Mouse (Mus musculus) megakaryocyte, embryonic 14.5 days (primary cell): ENCODE measurements around the gene Actg1.

Experiments used
- FLI1 ChIP-seq: IDR thresholded peaks from 2 replicates; pipeline ENCODE4 v1.6.1; 2012; ENCODE audit warnings: low read length, inconsistent platforms, mixed read lengths
- GATA1 ChIP-seq: IDR thresholded peaks from 3 replicates; pipeline ENCODE4 v1.6.1; 2012; ENCODE audit warnings: mixed read lengths, low read length, inconsistent platforms, borderline replicate concordance

DNA sequence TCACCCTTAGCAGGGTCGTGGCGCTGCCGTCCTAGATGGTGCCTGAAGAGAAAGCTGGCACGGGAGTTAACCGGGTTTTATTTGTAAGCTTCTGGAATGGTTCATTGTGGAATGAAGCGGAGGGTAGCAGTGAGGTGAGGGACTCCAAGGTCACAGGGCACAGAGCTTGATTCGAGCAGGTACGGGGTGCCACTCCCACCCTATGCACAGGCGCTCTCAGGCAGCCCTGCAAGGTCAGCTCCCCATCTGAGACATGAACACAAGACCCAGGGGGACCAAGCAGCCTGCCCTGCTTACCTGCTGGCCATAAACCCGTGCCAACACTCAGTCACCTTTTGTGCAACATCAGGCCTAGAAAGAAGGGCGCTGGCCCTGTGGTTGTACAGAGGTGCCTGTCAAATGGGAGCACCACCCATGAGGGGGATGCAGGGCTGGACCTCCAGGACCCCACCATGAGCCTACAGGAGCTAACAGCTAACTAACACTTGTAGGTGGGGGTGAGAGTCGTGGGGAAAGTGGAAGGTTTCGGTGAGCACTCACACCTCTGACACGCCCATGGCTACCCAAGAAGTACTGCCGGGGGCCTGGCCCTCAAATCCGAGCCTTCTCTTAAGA lies 1.1 kb upstream of the Actg1 start:
- TF ChIP-seq GATA1 (no peak), FLI1 (no peak)
